Mouse (Mus musculus) spleen, adult 2 months (tissue): ENCODE results near the gene Fam69b.

Source experiments
- CTCF ChIP-seq: fragments of 200-500 bp; IDR thresholded peaks from 2 replicates; pipeline ENCODE4 v1.5.1; 2011; ENCODE audit warnings: mild to moderate bottlenecking, inconsistent platforms; ENCODE audit not compliant: insufficient read depth, insufficient read length, insufficient replicate concordance; ENCODE audit errors: extremely low read depth
- POLR2A ChIP-seq: fragments of 200-500 bp; IDR thresholded peaks from 2 replicates; pipeline ENCODE4 v1.6.1; 2011; ENCODE audit warnings: low read depth, low read length, inconsistent platforms

- TF ChIP-seq CTCF (no peak), POLR2A (no peak)
Measured at GRCm38 (mm10) chr2:26662509-26662882, 34.2 kb downstream of the Fam69b start.
